Mouse (Mus musculus): ENCODE measurements around the gene Ttc4.

GRCm38 (mm10) chr4:106621428-106621827 lies 57.3 kb downstream of the Ttc4 start:
- TF ChIP-seq CTCF (IDR thresholded peaks at IDR 0.05; ENCODE audit: borderline replicate concordance, insufficient read depth, low read depth, low read length) = no peak
- no peak for TF ChIP-seq POLR2A (IDR thresholded peaks at IDR 0.05; ENCODE audit: borderline replicate concordance, insufficient read depth, low read length)
